Mouse (Mus musculus): ENCODE data around the gene Fgfr2. TPM values are rescaled to one million over a fixed set of nuclear protein-coding genes. Genes with fewer than 3 reads are reported as not detected.

Fgfr2 gene
- polyA plus RNA-seq, 1 experiment from 2014 or later = 106 TPM

GRCm38 (mm10) chr7:130246483-130246882, 2876.7 kb downstream of the Fgfr2 start:
- Histone ChIP-seq H3K4me2 (ENCODE audit: low read depth, low read length) (no peak overlapping the region), H3K27ac (replicated peaks; ENCODE audit: low read depth, low read length) (peak overlapping the region; percentile 16; the same call in 1 of the 2 replicates), H3K9me3 (ENCODE audit: control insufficient read depth, low read length) (no peaks in the 10 kb centered on the region), H3K36me3 (ENCODE audit: control insufficient read depth, insufficient read depth, low read length) (no peaks in the 10 kb centered on the region), H3K4me1 (ENCODE audit: control insufficient read depth, insufficient read depth, low read length) (peaks cover 69% of the 10 kb centered on the region), H3K4me3 (ENCODE audit: low read depth, low read length) (no peak overlapping the region), H3K27me3 (replicated peaks; ENCODE audit: control insufficient read depth, insufficient read depth, low read length) (no peaks in the 10 kb centered on the region), H3K9ac (ENCODE audit: low read depth, low read length) (no peak overlapping the region)
- DNase-seq (ENCODE audit: low spot score) (no peak), ATAC-seq (ENCODE audit: low read depth) (no peak)
- 57% methylated on average over 7 of the region's 7 CpGs for WGBS

GRCm38 (mm10) chr7:130244545-130244944, 2878.6 kb downstream of the Fgfr2 start:
- peaks cover 52% of the 10 kb centered on the region for H3K4me1 ChIP-seq (ENCODE audit: control insufficient read depth, insufficient read depth, low read length)
- H3K27ac ChIP-seq (replicated peaks; ENCODE audit: low read depth, low read length) = no peak overlapping the region
- 58% methylated on average over 7 of the region's 7 CpGs for WGBS

GRCm38 (mm10) chr7:130243811-130244210, 2879.3 kb downstream of the Fgfr2 start:
- no peaks in the 10 kb centered on the region for H3K27me3 ChIP-seq (replicated peaks; ENCODE audit: control insufficient read depth, insufficient read depth, low read length)
- H3K27ac ChIP-seq (replicated peaks; ENCODE audit: low read depth, low read length) = no peak overlapping the region
- H3K4me2 ChIP-seq (ENCODE audit: low read depth, low read length) = no peak overlapping the region
- H3K9ac ChIP-seq (ENCODE audit: low read depth, low read length) = no peak overlapping the region
- ATAC-seq (ENCODE audit: low read depth) (no peak), DNase-seq (ENCODE audit: low spot score) (no peak)
- no peak overlapping the region for H3K4me3 ChIP-seq (ENCODE audit: low read depth, low read length)
- H3K36me3 ChIP-seq (ENCODE audit: control insufficient read depth, insufficient read depth, low read length) = peaks cover 13% of the 10 kb centered on the region
- H3K4me1 ChIP-seq (ENCODE audit: control insufficient read depth, insufficient read depth, low read length) = peaks cover 46% of the 10 kb centered on the region
- H3K9me3 ChIP-seq (ENCODE audit: control insufficient read depth, low read length) = no peaks in the 10 kb centered on the region
- WGBS = 48% methylated on average over 4 of the region's 4 CpGs

More at GRCm38 (mm10) chr7:130244545-130244944, 2878.6 kb downstream of the Fgfr2 start:
- peaks cover 7% of the 10 kb centered on the region for H3K36me3 ChIP-seq (ENCODE audit: control insufficient read depth, insufficient read depth, low read length)
- H3K4me2 ChIP-seq (ENCODE audit: low read depth, low read length) = 0 out of 2 replicates have a peak overlapping the region, but pooled peaks have one; percentile 7
- H3K9ac ChIP-seq (ENCODE audit: low read depth, low read length) = no peak overlapping the region
- H3K4me3 ChIP-seq (ENCODE audit: low read depth, low read length) = no peak overlapping the region
- DNase-seq (ENCODE audit: low spot score) (no peak), ATAC-seq (ENCODE audit: low read depth) (no peak)
- H3K27me3 ChIP-seq (replicated peaks; ENCODE audit: control insufficient read depth, insufficient read depth, low read length) = no peaks in the 10 kb centered on the region
- H3K9me3 ChIP-seq (ENCODE audit: control insufficient read depth, low read length) = no peaks in the 10 kb centered on the region

- DNase-seq (ENCODE audit: low spot score) = no peak
Measured at GRCm38 (mm10) chr7:130240191-130240590, 2883.0 kb downstream of the Fgfr2 start.

GRCm38 (mm10) chr7:130237244-130237643, 2885.9 kb downstream of the Fgfr2 start:
- no peaks in the 10 kb centered on the region for H3K9me3 ChIP-seq (ENCODE audit: control insufficient read depth, low read length)
- H3K9ac ChIP-seq (ENCODE audit: low read depth, low read length) = no peak overlapping the region
- H3K27me3 ChIP-seq (replicated peaks; ENCODE audit: control insufficient read depth, insufficient read depth, low read length) = no peaks in the 10 kb centered on the region
- H3K4me2 ChIP-seq (ENCODE audit: low read depth, low read length) = no peak overlapping the region
- 85% methylated on average over 5 of the region's 5 CpGs for WGBS
- no peak overlapping the region for H3K4me3 ChIP-seq (ENCODE audit: low read depth, low read length)
- no peak overlapping the region for H3K27ac ChIP-seq (replicated peaks; ENCODE audit: low read depth, low read length)
- H3K4me1 ChIP-seq (ENCODE audit: control insufficient read depth, insufficient read depth, low read length) = no peaks in the 10 kb centered on the region; the same call in 1 of the 2 replicates
- no peak for ATAC-seq (ENCODE audit: low read depth)
- H3K36me3 ChIP-seq (ENCODE audit: control insufficient read depth, insufficient read depth, low read length) = peaks cover 13% of the 10 kb centered on the region
- no peak for DNase-seq (ENCODE audit: low spot score)

More at GRCm38 (mm10) chr7:130240191-130240590, 2883.0 kb downstream of the Fgfr2 start:
- no peak overlapping the region for H3K9ac ChIP-seq (ENCODE audit: low read depth, low read length)
- no peak for ATAC-seq (ENCODE audit: low read depth)
- no peak overlapping the region for H3K4me3 ChIP-seq (ENCODE audit: low read depth, low read length)
- peaks cover 12% of the 10 kb centered on the region for H3K4me1 ChIP-seq (ENCODE audit: control insufficient read depth, insufficient read depth, low read length)
- 83% methylated on average over 9 of the region's 9 CpGs for WGBS
- peaks cover 13% of the 10 kb centered on the region for H3K36me3 ChIP-seq (ENCODE audit: control insufficient read depth, insufficient read depth, low read length)
- H3K4me2 ChIP-seq (ENCODE audit: low read depth, low read length) = no peak overlapping the region
- H3K9me3 ChIP-seq (ENCODE audit: control insufficient read depth, low read length) = no peaks in the 10 kb centered on the region
- no peaks in the 10 kb centered on the region for H3K27me3 ChIP-seq (replicated peaks; ENCODE audit: control insufficient read depth, insufficient read depth, low read length)
- H3K27ac ChIP-seq (replicated peaks; ENCODE audit: low read depth, low read length) = no peak overlapping the region

- no peak for DNase-seq (ENCODE audit: low spot score)
- no peaks in the 10 kb centered on the region; the same call in 1 of the 2 replicates for H3K4me1 ChIP-seq (ENCODE audit: control insufficient read depth, insufficient read depth, low read length)
- WGBS = 41% methylated on average over 7 of the region's 7 CpGs
Measured at GRCm38 (mm10) chr7:130233777-130234176, 2889.4 kb downstream of the Fgfr2 start.

GRCm38 (mm10) chr7:130230034-130230433, 2893.1 kb downstream of the Fgfr2 start:
- Histone ChIP-seq H3K4me3 (ENCODE audit: low read depth, low read length) (no peak overlapping the region), H3K4me2 (ENCODE audit: low read depth, low read length) (no peak overlapping the region), H3K9ac (ENCODE audit: low read depth, low read length) (no peak overlapping the region), H3K36me3 (ENCODE audit: control insufficient read depth, insufficient read depth, low read length) (peaks cover 21% of the 10 kb centered on the region), H3K27me3 (replicated peaks; ENCODE audit: control insufficient read depth, insufficient read depth, low read length) (no peaks in the 10 kb centered on the region), H3K4me1 (ENCODE audit: control insufficient read depth, insufficient read depth, low read length) (peaks cover 11% of the 10 kb centered on the region), H3K27ac (replicated peaks; ENCODE audit: low read depth, low read length) (no peak overlapping the region), H3K9me3 (ENCODE audit: control insufficient read depth, low read length) (no peaks in the 10 kb centered on the region)
- no peak for DNase-seq (ENCODE audit: low spot score)
- ATAC-seq (ENCODE audit: low read depth) = no peak
- WGBS = 82% methylated on average over 4 of the region's 4 CpGs

More at GRCm38 (mm10) chr7:130233777-130234176, 2889.4 kb downstream of the Fgfr2 start:
- no peak for ATAC-seq (ENCODE audit: low read depth)
- Histone ChIP-seq H3K36me3 (ENCODE audit: control insufficient read depth, insufficient read depth, low read length) (peaks cover under 1% of the 10 kb centered on the region; the same call in 1 of the 2 replicates), H3K27ac (replicated peaks; ENCODE audit: low read depth, low read length) (no peak overlapping the region), H3K4me2 (ENCODE audit: low read depth, low read length) (no peak overlapping the region), H3K9me3 (ENCODE audit: control insufficient read depth, low read length) (no peaks in the 10 kb centered on the region), H3K4me3 (ENCODE audit: low read depth, low read length) (no peak overlapping the region), H3K27me3 (replicated peaks; ENCODE audit: control insufficient read depth, insufficient read depth, low read length) (no peaks in the 10 kb centered on the region), H3K9ac (ENCODE audit: low read depth, low read length) (no peak overlapping the region)

GRCm38 (mm10) chr7:130225227-130225626, 2897.9 kb downstream of the Fgfr2 start:
- H3K4me2 ChIP-seq (ENCODE audit: low read depth, low read length) = no peak overlapping the region
- H3K36me3 ChIP-seq (ENCODE audit: control insufficient read depth, insufficient read depth, low read length) = peaks cover 21% of the 10 kb centered on the region
- DNase-seq (ENCODE audit: low spot score) = no peak
- no peak for ATAC-seq (ENCODE audit: low read depth)
- no peak overlapping the region for H3K9ac ChIP-seq (ENCODE audit: low read depth, low read length)
- no peaks in the 10 kb centered on the region for H3K27me3 ChIP-seq (replicated peaks; ENCODE audit: control insufficient read depth, insufficient read depth, low read length)
- no peak overlapping the region for H3K27ac ChIP-seq (replicated peaks; ENCODE audit: low read depth, low read length)
- 89% methylated on average over 3 of the region's 3 CpGs for WGBS
- no peak overlapping the region for H3K4me3 ChIP-seq (ENCODE audit: low read depth, low read length)
- no peaks in the 10 kb centered on the region for H3K9me3 ChIP-seq (ENCODE audit: control insufficient read depth, low read length)
- peaks cover 16% of the 10 kb centered on the region; the same call in 1 of the 2 replicates for H3K4me1 ChIP-seq (ENCODE audit: control insufficient read depth, insufficient read depth, low read length)
